ENCODE assay signal across 9 mouse cellular contexts in genomic region chr9:60712771-60713541, GRCm38 (mm10). TPM values are rescaled to one million over a fixed set of nuclear protein-coding genes. Genes with fewer than 3 reads are reported as not detected.
DNase-seq lines count a peak whose midpoint lies in the region; ATAC-seq and TF ChIP-seq lines count a peak whose summit lies in the region.
"Had no signal": no experiment of that assay in that cellular context is flagged by ENCODE, and none has a peak within 500 bp of the region (broad histone marks: within the 10 kb centered on the region; RNA-seq: fewer than 3 reads in every experiment).

Gene Larp6 (plus strand): TSS chr9:60712989.

- no peak for TF ChIP-seq CTCF in testis, adult 2 months (IDR thresholded peaks at IDR 0.05; ENCODE audit: control insufficient read depth, insufficient read depth, insufficient replicate concordance, low read depth, low read length)
- no peak for TF ChIP-seq CTCF in intestine, postnatal 0 days (IDR thresholded peaks at IDR 0.05; ENCODE audit: low read depth)
- no peak for TF ChIP-seq CTCF in liver, adult 2 months (IDR thresholded peaks at IDR 0.05; ENCODE audit: low read depth, low read length)

- no peaks in the 10 kb centered on the region for H3K36me3 ChIP-seq in testis, adult 2 months (ENCODE audit: control insufficient read depth, insufficient read depth, low read length)
- H3K36me3 ChIP-seq in intestine, postnatal 0 days (ENCODE audit: control insufficient read depth, insufficient read depth): no peaks in the 10 kb centered on the region
- no peaks in the 10 kb centered on the region for H3K36me3 ChIP-seq in liver, adult 2 months (ENCODE audit: control insufficient read depth, insufficient read depth, low read length)
- H3K36me3 ChIP-seq in neural tube, embryonic 14.5 days (ENCODE audit: control insufficient read depth, insufficient read depth, low read length): no peaks in the 10 kb centered on the region

- no peaks in the 10 kb centered on the region for H3K9me3 ChIP-seq in intestine, postnatal 0 days (ENCODE audit: control insufficient read depth)
- no peaks in the 10 kb centered on the region for H3K9me3 ChIP-seq in neural tube, embryonic 14.5 days (ENCODE audit: control insufficient read depth, low read length)

- no peak within 1 kb of the TSS for H3K27ac ChIP-seq in testis, adult 2 months (ENCODE audit: control insufficient read depth, insufficient read depth, low read depth, low read length)
- H3K27ac ChIP-seq in intestine, postnatal 0 days (ENCODE audit: low read depth, low read length): no peak within 1 kb of the TSS
- H3K27ac ChIP-seq in liver, adult 2 months (replicated peaks; ENCODE audit: insufficient read depth, low read depth, low read length): no peak within 1 kb of the TSS
- H3K27ac ChIP-seq in neural tube, embryonic 14.5 days (ENCODE audit: low read depth, low read length): peak within 1 kb of the TSS; percentile 48

- H3K4me2 ChIP-seq in intestine, postnatal 0 days (replicated peaks; ENCODE audit: low read depth): peak within 1 kb of the TSS; percentile 95
- peak within 1 kb of the TSS; percentile 93 for H3K4me2 ChIP-seq in neural tube, embryonic 14.5 days (ENCODE audit: low read depth, low read length)

- H3K79me2 ChIP-seq in liver, adult 2 months (ENCODE audit: control insufficient read depth, insufficient read depth, low read length): no peaks in the 10 kb centered on the region

- H3K4me3 ChIP-seq in testis, adult 2 months (ENCODE audit: control insufficient read depth, low read depth, low read length): peak within 1 kb of the TSS; percentile 81
- H3K4me3 ChIP-seq in intestine, postnatal 0 days (ENCODE audit: low read depth, low read length): peak within 1 kb of the TSS; percentile 54
- peak within 1 kb of the TSS; percentile 51; the same call in 1 of the 2 replicates for H3K4me3 ChIP-seq in liver, adult 2 months (ENCODE audit: insufficient read depth, low read depth, low read length)
- H3K4me3 ChIP-seq in neural tube, embryonic 14.5 days (ENCODE audit: low read depth, low read length): peak within 1 kb of the TSS; percentile 61

- 4% methylated on average over 52 of the region's 66 CpGs for whole genome bisulfite sequencing in intestine, postnatal 0 days
- WGBS in liver, adult 2 months: 6% methylated on average over 66 of the region's 66 CpGs
- 1% methylated on average over 58 of the region's 66 CpGs for WGBS in neural tube, embryonic 14.5 days

- peak within 1 kb of the TSS; percentile 62 for H3K9ac ChIP-seq in intestine, postnatal 0 days (ENCODE audit: low read depth, low read length)
- peak within 1 kb of the TSS; percentile 45; the same call in 1 of the 2 replicates for H3K9ac ChIP-seq in liver, adult 2 months (ENCODE audit: low read depth, low read length)
- H3K9ac ChIP-seq in neural tube, embryonic 14.5 days (replicated peaks; ENCODE audit: low read depth, low read length): peak within 1 kb of the TSS; percentile 86

- TF ChIP-seq POLR2A in testis, adult 2 months (IDR thresholded peaks at IDR 0.05; ENCODE audit: control insufficient read depth, low read depth, low read length): no peak
- TF ChIP-seq POLR2A in liver, adult 2 months (IDR thresholded peaks at IDR 0.05; ENCODE audit: extremely low read depth, insufficient read depth, low read length): no peak

- no peak for DNase-seq in testis, postnatal 14 days (ENCODE audit: low spot score)
- DNase-seq in embryo, embryonic 11 days: peak; percentile 58
- peak; percentile 98 for DNase-seq in heart, adult 11 months
- DNase-seq in liver, adult 2 months (ENCODE audit: extremely low read depth, low read depth, low spot score): no peak
- no peak for DNase-seq in spleen, postnatal 36 days (ENCODE audit: low spot score in 2 of 2)

- peak; percentile 45; the same call in 1 of the 2 replicates for ATAC-seq in intestine, postnatal 0 days
- peak; percentile 71 for ATAC-seq in neural tube, embryonic 14.5 days (ENCODE audit: low read depth)

- H3K4me1 ChIP-seq in testis, adult 2 months (ENCODE audit: control insufficient read depth, insufficient read depth, low read length): peaks cover 11% of the 10 kb centered on the region
- 0 out of 2 replicates have a peak, but pooled peaks cover 5% of the 10 kb centered on the region for H3K4me1 ChIP-seq in intestine, postnatal 0 days (replicated peaks; ENCODE audit: control insufficient read depth, insufficient read depth, low read length)
- no peaks in the 10 kb centered on the region for H3K4me1 ChIP-seq in liver, adult 2 months (ENCODE audit: control insufficient read depth, insufficient read depth, low read length)
- no peaks in the 10 kb centered on the region for H3K4me1 ChIP-seq in neural tube, embryonic 14.5 days (ENCODE audit: control insufficient read depth, insufficient read depth, low read length)

- H3K27me3 ChIP-seq in testis, adult 2 months (ENCODE audit: control insufficient read depth, insufficient read depth, low read length): no peaks in the 10 kb centered on the region
- no peaks in the 10 kb centered on the region; the same call in 1 of the 2 replicates for H3K27me3 ChIP-seq in intestine, postnatal 0 days (replicated peaks; ENCODE audit: control insufficient read depth, insufficient read depth, low read length)
- peaks cover 6% of the 10 kb centered on the region for H3K27me3 ChIP-seq in liver, adult 2 months (ENCODE audit: control insufficient read depth, insufficient read depth, low read length)
- H3K27me3 ChIP-seq in neural tube, embryonic 14.5 days (ENCODE audit: control insufficient read depth, insufficient read depth, low read length): no peaks in the 10 kb centered on the region

RNA-seq across cellular contexts. Expression of gene Larp6, which starts in this region (rescaled TPM):
- 4.8 and 6.1 TPM in 2 replicates for polyA plus RNA-seq in testis, adult 2 months (2012; rRNA removed)
- polyA plus RNA-seq in intestine, postnatal 0 days (2015; fragmentation: Nextera tagmentation; extraction: Ambion mirVana): 1.1 and 1.2 TPM in 2 replicates
- not detected in 2 replicates for total RNA-seq in liver, adult 2 months (2014; rRNA removed)
- 0.04 TPM in 1 of 2 replicates, not detected in the other for polyA plus RNA-seq in liver, adult 2 months (2012; rRNA removed)
- polyA plus RNA-seq in neural tube, embryonic 14.5 days (2014; fragmentation: Nextera tagmentation; extraction: Ambion mirVana): 18.2 and 22.4 TPM in 2 replicates
- total RNA-seq: neutrophil, adult 5-6 weeks had no signal

Comparison
In these comparisons a context has a peak if more than half of its experiments do, and no peak if none do; other contexts are left out.
1. DNase-seq: peak in embryo, embryonic 11 days (single experiment) and heart, adult 11 months (single experiment); none in testis, postnatal 14 days (single experiment), liver, adult 2 months (single experiment) and spleen, postnatal 36 days (0 of 2).
2. Peak in every context shown above with its lines, with median percentiles within 50 percentile points of each other: H3K4me3 ChIP-seq and H3K9ac ChIP-seq.